26 mouse cellular contexts compared by ENCODE assay signal in genomic region chr4:141285128-141285527, GRCm38 (mm10). TPM values are rescaled to one million over a fixed set of nuclear protein-coding genes. Genes with fewer than 3 reads are reported as not detected.
DNase-seq lines count a peak whose midpoint lies in the region; ATAC-seq lines count a peak whose summit lies in the region.
"Had no signal": no experiment of that assay in that cellular context is flagged by ENCODE, and none has a peak within 500 bp of the region (broad histone marks: within the 10 kb centered on the region; RNA-seq: fewer than 3 reads in every experiment).

No protein-coding gene starts in this region.

- no peak for ATAC-seq in heart, embryonic 12.5 days (ENCODE audit: insufficient number of reproducible peaks, low FRiP score)
- ATAC-seq in lung, embryonic 15.5 days (ENCODE audit: borderline replicate concordance, extremely low read depth, low FRiP score, low TSS enrichment), result no peak
- ATAC-seq in midbrain, embryonic 11.5 days (ENCODE audit: low FRiP score), result no peak
- no peak for ATAC-seq in midbrain, embryonic 14.5 days (ENCODE audit: low FRiP score, low TSS enrichment)
- no peak for ATAC-seq in liver, embryonic 12.5 days
- ATAC-seq: activated CD4-positive, CD25-positive, alpha-beta regulatory T cell, adult 4 months; CD4-positive, CD25-positive, alpha-beta regulatory T cell, adult 4 months; forebrain, embryonic 16.5 days; hindbrain, postnatal 0 days had no signal

- intact Hi-C loops in heart, postnatal 14 days (cut with DNase I), result no loop called here

- H3K36me3 ChIP-seq in heart, embryonic 12.5 days, result no peaks in the 10 kb centered on the region
- H3K36me3 ChIP-seq in lung, embryonic 15.5 days, result no peaks in the 10 kb centered on the region
- no peaks in the 10 kb centered on the region for H3K36me3 ChIP-seq in midbrain, embryonic 11.5 days (ENCODE audit: control insufficient read depth, insufficient read depth, low read length)
- H3K36me3 ChIP-seq in midbrain, embryonic 14.5 days (ENCODE audit: control insufficient read depth, insufficient read depth, low read length), result no peaks in the 10 kb centered on the region
- no peaks in the 10 kb centered on the region for H3K36me3 ChIP-seq in liver, embryonic 12.5 days
- H3K36me3 ChIP-seq: embryonic facial prominence, embryonic 13.5 days; forebrain, embryonic 12.5 days; G1E; hindbrain, embryonic 12.5 days had no signal

- H3K4me2 ChIP-seq in heart, embryonic 12.5 days, result no peak overlapping the region
- H3K4me2 ChIP-seq in lung, embryonic 15.5 days, result no peak overlapping the region
- H3K4me2 ChIP-seq in midbrain, embryonic 11.5 days, result no peak overlapping the region
- no peak overlapping the region for H3K4me2 ChIP-seq in midbrain, embryonic 14.5 days (ENCODE audit: low read length)
- H3K4me2 ChIP-seq in liver, embryonic 12.5 days, result no peak overlapping the region
- H3K4me2 ChIP-seq: embryonic facial prominence, embryonic 13.5 days; forebrain, embryonic 12.5 days; heart, embryonic 11.5 days; hindbrain, embryonic 12.5 days had no signal

- no peaks in the 10 kb centered on the region for H3K9me3 ChIP-seq in heart, embryonic 12.5 days (replicated peaks)
- H3K9me3 ChIP-seq in lung, embryonic 15.5 days, result no peaks in the 10 kb centered on the region
- no peaks in the 10 kb centered on the region for H3K9me3 ChIP-seq in midbrain, embryonic 11.5 days (ENCODE audit: control insufficient read depth, low read length)
- H3K9me3 ChIP-seq in midbrain, embryonic 14.5 days (ENCODE audit: control insufficient read depth, low read length), result no peaks in the 10 kb centered on the region
- no peaks in the 10 kb centered on the region for H3K9me3 ChIP-seq in liver, embryonic 12.5 days (replicated peaks)
- H3K9me3 ChIP-seq: embryonic facial prominence, embryonic 13.5 days; forebrain, embryonic 12.5 days; G1E; hindbrain, embryonic 12.5 days had no signal

- WGBS in heart, embryonic 12.5 days, result 30% methylated on average over 8 of the region's 8 CpGs
- WGBS in lung, embryonic 15.5 days, result 31% methylated on average over 7 of the region's 8 CpGs
- 3% methylated on average over 7 of the region's 8 CpGs for WGBS in midbrain, embryonic 11.5 days
- 7% methylated on average over 8 of the region's 8 CpGs for WGBS in midbrain, embryonic 14.5 days
- WGBS in liver, embryonic 12.5 days (ENCODE audit: insufficient replicate concordance), result 29% methylated on average over 8 of the region's 8 CpGs

- DNase-seq in heart, postnatal 14 days, result no peak
- no peak for DNase-seq in lung, adult 18-20 months
- DNase-seq in midbrain, embryonic 11.5 days (ENCODE audit: low spot score, missing footprints), result peak; percentile 84
- no peak for DNase-seq in midbrain, embryonic 14.5 days
- DNase-seq in adipocyte (ENCODE audit: low spot score), result no peak
- DNase-seq: adrenal gland, adult 2 months; adrenal gland, postnatal 25 days; B cell, adult 2 months; cerebellum, adult 18-20 months; cerebellum, adult 9-11 months; cerebellum, postnatal 36 days; gastrocnemius, postnatal 14 days; heart, adult 2 months; heart, postnatal 36 days had no signal

- 0 out of 2 replicates have a peak overlapping the region, but pooled peaks have one; percentile 20 for H3K9ac ChIP-seq in heart, embryonic 12.5 days
- no peak overlapping the region for H3K9ac ChIP-seq in lung, embryonic 15.5 days
- H3K9ac ChIP-seq in midbrain, embryonic 11.5 days (ENCODE audit: low read length), result peak overlapping the region; percentile 22; the same call in 1 of the 2 replicates
- no peak overlapping the region for H3K9ac ChIP-seq in midbrain, embryonic 14.5 days (replicated peaks; ENCODE audit: low read length)
- H3K9ac ChIP-seq in liver, embryonic 12.5 days, result no peak overlapping the region
- H3K9ac ChIP-seq: embryonic facial prominence, embryonic 13.5 days; forebrain, embryonic 12.5 days; hindbrain, embryonic 12.5 days had no signal

- peaks cover 19% of the 10 kb centered on the region for H3K27me3 ChIP-seq in heart, embryonic 12.5 days (replicated peaks)
- H3K27me3 ChIP-seq in lung, embryonic 15.5 days, result peaks cover 21% of the 10 kb centered on the region
- peaks cover 21% of the 10 kb centered on the region for H3K27me3 ChIP-seq in midbrain, embryonic 11.5 days (ENCODE audit: control insufficient read depth, insufficient read depth, low read length)
- H3K27me3 ChIP-seq in midbrain, embryonic 14.5 days (ENCODE audit: control insufficient read depth, insufficient read depth, low read length), result peaks cover 7% of the 10 kb centered on the region
- peaks cover 68% of the 10 kb centered on the region for H3K27me3 ChIP-seq in liver, embryonic 12.5 days (replicated peaks)

- H3K4me3 ChIP-seq in heart, embryonic 12.5 days, result no peak overlapping the region
- H3K4me3 ChIP-seq in lung, embryonic 15.5 days, result no peak overlapping the region
- H3K4me3 ChIP-seq in midbrain, embryonic 11.5 days (ENCODE audit: low read depth, low read length), result no peak overlapping the region
- no peak overlapping the region for H3K4me3 ChIP-seq in midbrain, embryonic 14.5 days (replicated peaks; ENCODE audit: low read depth, low read length)
- no peak overlapping the region for H3K4me3 ChIP-seq in liver, embryonic 12.5 days
- H3K4me3 ChIP-seq: embryonic facial prominence, embryonic 13.5 days; forebrain, embryonic 12.5 days; heart, adult 2 months; hindbrain, embryonic 12.5 days had no signal

- H3K27ac ChIP-seq in heart, embryonic 12.5 days (ENCODE audit: poor library complexity, severe bottlenecking), result no peak overlapping the region
- peak overlapping the region; percentile 31; the same call in 1 of the 2 replicates for H3K27ac ChIP-seq in lung, embryonic 15.5 days
- H3K27ac ChIP-seq in midbrain, embryonic 11.5 days (ENCODE audit: low read depth, low read length), result no peak overlapping the region
- no peak overlapping the region for H3K27ac ChIP-seq in midbrain, embryonic 14.5 days (replicated peaks; ENCODE audit: low read depth, low read length)
- H3K27ac ChIP-seq in liver, embryonic 12.5 days, result no peak overlapping the region
- H3K27ac ChIP-seq: embryonic facial prominence, embryonic 13.5 days; forebrain, embryonic 12.5 days; heart, adult 2 months; hindbrain, embryonic 12.5 days; hindbrain, postnatal 0 days had no signal

- H3K4me1 ChIP-seq in heart, embryonic 12.5 days (replicated peaks), result peaks cover 57% of the 10 kb centered on the region
- peaks cover 61% of the 10 kb centered on the region for H3K4me1 ChIP-seq in lung, embryonic 15.5 days
- peaks cover 23% of the 10 kb centered on the region for H3K4me1 ChIP-seq in midbrain, embryonic 11.5 days (ENCODE audit: control insufficient read depth, insufficient read depth, low read length)
- H3K4me1 ChIP-seq in midbrain, embryonic 14.5 days (ENCODE audit: control insufficient read depth, insufficient read depth, low read length), result peaks cover 24% of the 10 kb centered on the region; the same call in 1 of the 2 replicates
- peaks cover 43% of the 10 kb centered on the region for H3K4me1 ChIP-seq in liver, embryonic 12.5 days

RNA-seq across cellular contexts. Expression of gene Epha2, which starts 15.9 kb away (rescaled TPM):
- 5.3 and 6.1 TPM in 2 replicates for polyA plus RNA-seq in heart, embryonic 12.5 days (2016; fragmentation: Nextera tagmentation; extraction: Ambion mirVana)
- total RNA-seq in heart, postnatal 14 days (2021), result 1 to 10 TPM; 8.0 to 8.9 TPM
- 10.8 and 11.0 TPM in 2 replicates for polyA plus RNA-seq in lung, embryonic 15.5 days (2015; fragmentation: Nextera tagmentation; extraction: Ambion mirVana)
- polyA plus RNA-seq in midbrain, embryonic 11.5 days (2014; fragmentation: Nextera tagmentation; extraction: Ambion mirVana), result 2.2 and 2.5 TPM in 2 replicates
- 1.2 and 1.7 TPM in 2 replicates for polyA plus RNA-seq in midbrain, embryonic 14.5 days (2014; fragmentation: Nextera tagmentation; extraction: Ambion mirVana)
- 2.1 TPM in 2 replicates for polyA plus RNA-seq in liver, embryonic 12.5 days (2016; fragmentation: Nextera tagmentation; extraction: Ambion mirVana)
- total RNA-seq: G1E had no signal
- polyA plus RNA-seq: activated CD4-positive, CD25-positive, alpha-beta regulatory T cell, adult 4 months; G1E had no signal

RNA-seq across cellular contexts. Expression of gene Arhgef19, which starts 45.8 kb away (rescaled TPM):
- polyA plus RNA-seq in heart, embryonic 12.5 days (2016; fragmentation: Nextera tagmentation; extraction: Ambion mirVana), result 2.6 and 3.1 TPM in 2 replicates
- 10 to 100 TPM; 20.7 TPM for total RNA-seq in heart, postnatal 14 days (2021)
- polyA plus RNA-seq in lung, embryonic 15.5 days (2015; fragmentation: Nextera tagmentation; extraction: Ambion mirVana), result 19.2 and 20.5 TPM in 2 replicates
- polyA plus RNA-seq in midbrain, embryonic 11.5 days (2014; fragmentation: Nextera tagmentation; extraction: Ambion mirVana), result 0.47 and 0.61 TPM in 2 replicates
- polyA plus RNA-seq in midbrain, embryonic 14.5 days (2014; fragmentation: Nextera tagmentation; extraction: Ambion mirVana), result 0.84 and 0.89 TPM in 2 replicates
- 1.9 and 2.4 TPM in 2 replicates for polyA plus RNA-seq in liver, embryonic 12.5 days (2016; fragmentation: Nextera tagmentation; extraction: Ambion mirVana)
- total RNA-seq: G1E had no signal
- polyA plus RNA-seq: activated CD4-positive, CD25-positive, alpha-beta regulatory T cell, adult 4 months; CD4-positive, CD25-positive, alpha-beta regulatory T cell, adult 4 months; G1E had no signal

Comparison
In these comparisons a context has a peak if more than half of its experiments do, and no peak if none do; other contexts are left out.
1. H3K9ac ChIP-seq: peak in heart, embryonic 12.5 days (single experiment) and midbrain, embryonic 11.5 days (single experiment); none in lung, embryonic 15.5 days (single experiment), midbrain, embryonic 14.5 days (single experiment) and liver, embryonic 12.5 days (single experiment).